Mouse (Mus musculus): Measurements from ENCODE around the gene Wdr12.

Wdr12 gene

GRCm38 (mm10) chr1:60098024-60098781 is at the start of gene Wdr12, which contains the start of gene Carf:
Wdr12 (minus strand) TSS chr1:60098645.
Carf (plus strand) TSS chr1:60098247.
- under 1% methylated on average over 71 of the region's 71 CpGs for WGBS

GRCm38 (mm10) chr1:60137346-60137745 is 38.9 kb upstream of the Wdr12 start:
- WGBS: 67% methylated on average over 9 of the region's 9 CpGs

GRCm38 (mm10) chr1:60117721-60118455 is 19.4 kb upstream of the Wdr12 start:
- 92% methylated on average over 7 of the region's 7 CpGs for WGBS

- 98% methylated on average over 1 of the region's 1 CpGs for WGBS
Observed at GRCm38 (mm10) chr1:60104582-60104981, 6.1 kb upstream of the Wdr12 start.

GRCm38 (mm10) chr1:60098839-60099238 is 394 bp upstream of the Wdr12 start:
- WGBS: 7% methylated on average over 9 of the region's 9 CpGs

- under 1% methylated on average over 25 of the region's 25 CpGs for WGBS
Observed at GRCm38 (mm10) chr1:60097277-60098023, 995 bp downstream of the Wdr12 start.

- WGBS: 8% methylated on average over 13 of the region's 13 CpGs
Observed at GRCm38 (mm10) chr1:60096572-60097276, 1.7 kb downstream of the Wdr12 start.

GRCm38 (mm10) chr1:60076411-60076810 is 22.0 kb downstream of the Wdr12 start:
- WGBS: 92% methylated on average over 6 of the region's 6 CpGs

GRCm38 (mm10) chr1:60075590-60075989 is 22.9 kb downstream of the Wdr12 start:
- WGBS: 82% methylated on average over 3 of the region's 3 CpGs

GRCm38 (mm10) chr1:60074935-60075334 is 23.5 kb downstream of the Wdr12 start:
- WGBS: 49% methylated on average over 2 of the region's 2 CpGs

GRCm38 (mm10) chr1:60056310-60056709 is 42.1 kb downstream of the Wdr12 start:
- 84% methylated on average over 3 of the region's 3 CpGs for WGBS

- WGBS: 45% methylated on average over 3 of the region's 3 CpGs
Observed at GRCm38 (mm10) chr1:60054659-60055058, 43.8 kb downstream of the Wdr12 start.

- WGBS: 93% methylated on average over 5 of the region's 5 CpGs
Observed at GRCm38 (mm10) chr1:60047481-60047880, 51.0 kb downstream of the Wdr12 start.

- 98% methylated on average over 1 of the region's 1 CpGs for WGBS
Observed at GRCm38 (mm10) chr1:60044595-60044994, 53.9 kb downstream of the Wdr12 start.

GRCm38 (mm10) chr1:60042796-60043469 is 55.5 kb downstream of the Wdr12 start, which contains the start of gene Ica1l:
Ica1l (minus strand) TSS chr1:60043184.
- under 1% methylated on average over 98 of the region's 99 CpGs for WGBS

GRCm38 (mm10) chr1:60042398-60042795 is 56.0 kb downstream of the Wdr12 start:
- 4% methylated on average over 19 of the region's 19 CpGs for WGBS

- 68% methylated on average over 2 of the region's 2 CpGs for WGBS
Observed at GRCm38 (mm10) chr1:60035044-60035443, 63.4 kb downstream of the Wdr12 start.

Data from cerebral cortex, adult 2 months (tissue).